Mouse (Mus musculus): ENCODE results near the gene Dop1b. TPM values are rescaled to one million over a fixed set of nuclear protein-coding genes. Genes with fewer than 3 reads are reported as not detected.

Dop1b gene
- polyA plus RNA-seq, 1 experiment: 47.2 TPM

DNA sequence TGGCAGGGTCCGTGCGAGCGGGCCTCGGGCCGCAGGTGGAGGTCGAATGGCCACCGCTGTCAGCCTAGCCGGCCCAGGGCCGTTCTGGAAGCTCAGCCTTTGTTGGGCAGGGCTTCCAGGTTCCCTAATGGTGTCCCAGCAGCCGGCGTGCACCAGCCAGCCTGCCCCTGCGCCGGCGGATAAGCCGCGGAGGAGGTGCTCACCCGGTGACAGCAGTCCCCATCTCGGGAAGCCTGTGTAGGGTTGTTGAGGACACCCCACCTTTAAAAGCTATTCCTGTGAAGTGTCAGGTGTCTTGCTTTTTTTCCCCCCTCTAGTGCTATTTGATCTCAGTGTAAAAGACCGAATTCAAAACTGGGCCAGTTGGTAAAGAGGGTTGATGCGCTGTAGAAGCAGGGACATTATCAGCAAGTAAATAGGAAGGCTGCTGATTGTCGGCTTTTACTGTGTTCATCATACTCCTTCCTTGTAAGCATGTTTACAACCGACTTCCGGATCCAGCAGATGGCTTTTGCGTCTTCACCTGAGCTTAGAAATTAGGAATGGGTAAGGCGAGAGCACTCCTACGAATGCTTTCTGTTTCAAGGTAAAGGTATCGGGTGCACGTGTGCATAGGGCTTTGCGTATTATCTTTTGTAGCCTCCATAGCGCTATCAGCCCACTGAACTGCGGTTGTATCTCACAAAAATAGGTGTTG lies 633 bp downstream of the Dop1b start:
- peak overlapping the region; percentile 89 for H3K4me3 ChIP-seq (ENCODE audit: insufficient read depth, low read length)
- no peak overlapping the region for H3K27ac ChIP-seq (ENCODE audit: insufficient read depth, low read depth, low read length)
- TF ChIP-seq CTCF (IDR thresholded peaks at IDR 0.05; ENCODE audit: low read depth, low read length) (no peak), POLR2A (IDR thresholded peaks at IDR 0.05; ENCODE audit: borderline replicate concordance, low read depth, low read length) (no peak)
- H3K4me1 ChIP-seq (ENCODE audit: control insufficient read depth, insufficient read depth, low read length): peaks cover 7% of the 10 kb centered on the region

DNA sequence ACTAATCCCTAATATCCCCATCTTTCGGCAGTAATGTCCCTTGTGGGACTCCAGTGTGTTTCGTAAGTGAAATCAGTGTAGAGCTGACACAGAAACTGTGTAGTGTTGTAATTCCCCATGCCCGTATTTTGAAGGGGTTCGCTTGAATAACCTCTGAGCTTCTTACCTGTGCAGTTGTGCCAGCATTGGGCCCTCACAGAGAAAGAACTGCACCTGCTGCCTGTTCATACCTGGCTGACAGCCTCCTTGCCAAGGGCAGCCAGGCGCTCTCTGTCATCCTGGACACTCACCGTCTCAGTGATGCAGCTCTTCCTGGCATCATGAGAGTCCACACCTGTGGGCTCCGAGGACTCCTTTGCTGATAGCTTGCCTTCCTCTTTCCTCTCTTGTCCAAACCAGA lies 1.3 kb downstream of the Dop1b start:
- H3K27ac ChIP-seq (ENCODE audit: insufficient read depth, low read depth, low read length): no peak overlapping the region
- H3K4me3 ChIP-seq (ENCODE audit: insufficient read depth, low read length): peak overlapping the region; percentile 89; the same call in 1 of the 2 replicates
- H3K4me1 ChIP-seq (ENCODE audit: control insufficient read depth, insufficient read depth, low read length): peaks cover 7% of the 10 kb centered on the region
- TF ChIP-seq POLR2A (IDR thresholded peaks at IDR 0.05; ENCODE audit: borderline replicate concordance, low read depth, low read length) (no peak), CTCF (IDR thresholded peaks at IDR 0.05; ENCODE audit: low read depth, low read length) (no peak)

DNA sequence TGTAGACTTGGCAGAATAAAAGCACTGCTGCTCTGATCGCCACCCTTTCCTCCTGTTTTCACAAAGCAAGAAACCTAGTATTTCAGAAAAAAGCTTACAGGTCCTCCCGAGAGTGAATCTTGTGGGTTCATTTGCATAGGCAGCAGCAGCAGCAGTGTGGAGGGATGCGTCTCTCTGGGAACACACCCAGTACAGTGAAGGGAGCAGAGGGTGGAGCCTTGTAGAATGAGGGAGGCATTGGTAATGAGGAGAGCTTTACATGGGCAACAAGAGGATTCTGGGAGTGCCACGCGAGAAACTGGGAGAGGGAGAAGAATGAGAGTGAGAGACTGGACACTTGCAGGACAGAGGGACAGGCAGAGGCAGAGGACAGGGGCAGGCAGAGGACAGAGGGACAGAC lies 2.7 kb downstream of the Dop1b start:
- H3K4me3 ChIP-seq (ENCODE audit: insufficient read depth, low read length): no peak overlapping the region
- peaks cover 7% of the 10 kb centered on the region for H3K4me1 ChIP-seq (ENCODE audit: control insufficient read depth, insufficient read depth, low read length)
- no peak overlapping the region for H3K27ac ChIP-seq (ENCODE audit: insufficient read depth, low read depth, low read length)
- TF ChIP-seq POLR2A (IDR thresholded peaks at IDR 0.05; ENCODE audit: borderline replicate concordance, low read depth, low read length) (no peak), CTCF (IDR thresholded peaks at IDR 0.05; ENCODE audit: low read depth, low read length) (no peak)

DNA sequence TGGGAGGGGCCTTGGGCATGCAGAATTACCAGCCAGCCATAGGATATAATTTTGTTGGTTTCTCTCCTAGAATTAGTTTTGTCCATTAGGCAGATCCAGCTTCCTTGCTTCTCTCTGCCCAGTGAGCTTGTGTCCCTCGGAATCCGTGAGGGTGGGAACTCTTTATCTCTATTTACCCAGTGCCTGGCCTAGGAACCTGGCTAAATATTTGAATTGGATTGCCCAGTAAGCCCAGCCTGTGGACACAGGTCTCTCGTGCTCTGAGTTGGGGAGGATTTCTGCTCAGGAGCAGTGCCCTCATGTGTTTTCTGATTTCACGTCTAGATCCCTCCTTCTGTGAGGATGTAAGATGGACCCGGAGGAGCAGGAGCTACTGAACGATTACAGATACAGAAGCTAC lies 4.1 kb downstream of the Dop1b start:
- no peak for TF ChIP-seq POLR2A (IDR thresholded peaks at IDR 0.05; ENCODE audit: borderline replicate concordance, low read depth, low read length)
- TF ChIP-seq CTCF (IDR thresholded peaks at IDR 0.05; ENCODE audit: low read depth, low read length): no peak
- Histone ChIP-seq H3K4me3 (ENCODE audit: insufficient read depth, low read length) (no peak overlapping the region), H3K27ac (ENCODE audit: insufficient read depth, low read depth, low read length) (no peak overlapping the region), H3K4me1 (ENCODE audit: control insufficient read depth, insufficient read depth, low read length) (peaks cover 7% of the 10 kb centered on the region)

DNA sequence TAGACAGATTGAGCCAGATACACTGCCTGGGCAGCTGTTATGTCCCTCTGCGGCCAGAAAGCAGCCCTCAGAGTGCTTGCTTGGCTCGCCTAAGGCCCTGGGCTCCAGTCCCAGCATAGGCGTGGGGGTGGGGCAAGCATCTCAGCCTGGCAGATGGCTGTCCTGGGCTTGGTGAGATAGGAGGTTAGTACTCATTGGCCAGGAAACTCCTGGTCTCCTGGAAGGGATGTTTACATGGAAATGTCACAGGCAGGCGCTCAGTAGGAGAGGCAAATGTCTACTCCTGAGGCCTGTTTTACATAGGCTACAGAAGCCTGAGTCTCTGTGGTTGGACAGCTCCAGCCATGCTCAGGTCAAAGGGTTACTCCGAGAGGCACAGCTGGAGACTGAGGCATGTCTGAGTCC lies 5.6 kb downstream of the Dop1b start:
- H3K4me3 ChIP-seq (ENCODE audit: insufficient read depth, low read length): no peak overlapping the region
- peaks cover 17% of the 10 kb centered on the region for H3K4me1 ChIP-seq (ENCODE audit: control insufficient read depth, insufficient read depth, low read length)
- no peak overlapping the region for H3K27ac ChIP-seq (ENCODE audit: insufficient read depth, low read depth, low read length)
- no peak for TF ChIP-seq POLR2A (IDR thresholded peaks at IDR 0.05; ENCODE audit: borderline replicate concordance, low read depth, low read length)
- TF ChIP-seq CTCF (IDR thresholded peaks at IDR 0.05; ENCODE audit: low read depth, low read length): no peak

DNA sequence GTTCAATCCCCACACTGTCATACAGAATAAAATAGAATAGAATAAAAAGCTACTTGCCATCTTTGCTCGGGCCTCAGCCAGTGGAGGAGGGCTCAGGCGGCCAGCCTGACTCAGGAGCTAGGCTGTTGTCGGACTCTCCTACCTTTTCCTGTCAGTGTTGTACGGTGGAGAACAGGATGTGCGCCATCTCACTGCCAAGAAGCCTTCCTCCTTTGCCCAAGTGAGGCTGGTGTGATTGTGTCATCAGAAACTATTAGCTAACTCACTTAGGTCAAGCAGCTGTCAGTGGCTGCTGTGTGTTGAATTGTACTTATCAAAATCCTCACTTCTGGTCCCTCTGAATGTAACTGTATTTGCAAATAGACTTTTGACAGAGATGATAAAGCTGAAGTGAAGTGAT lies 10.1 kb downstream of the Dop1b start:
- H3K27ac ChIP-seq (ENCODE audit: insufficient read depth, low read depth, low read length): no peak overlapping the region
- no peak overlapping the region for H3K4me3 ChIP-seq (ENCODE audit: insufficient read depth, low read length)

DNA sequence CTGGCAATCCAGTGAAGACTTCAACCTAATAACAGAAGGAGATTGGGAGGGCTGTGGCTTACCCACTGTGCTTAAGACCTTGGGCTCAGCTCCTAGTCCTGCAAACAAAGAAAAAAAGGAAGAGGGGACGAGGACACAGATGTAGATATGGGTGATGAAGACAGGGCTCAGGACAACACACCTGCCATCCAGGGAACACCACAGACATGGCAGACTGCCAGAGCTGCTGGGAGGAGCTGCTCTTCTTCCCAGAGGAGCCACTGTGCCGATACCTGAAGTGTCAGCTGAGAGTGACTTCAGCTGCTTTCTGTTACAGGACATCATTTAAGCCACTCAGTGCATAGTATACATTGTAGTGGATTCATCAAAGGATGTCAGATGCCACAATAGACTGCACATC lies 10.8 kb downstream of the Dop1b start:
- peaks cover 15% of the 10 kb centered on the region for H3K4me1 ChIP-seq (ENCODE audit: control insufficient read depth, insufficient read depth, low read length)
- H3K27ac ChIP-seq (ENCODE audit: insufficient read depth, low read depth, low read length): no peak overlapping the region
- TF ChIP-seq POLR2A (IDR thresholded peaks at IDR 0.05; ENCODE audit: borderline replicate concordance, low read depth, low read length): no peak
- TF ChIP-seq CTCF (IDR thresholded peaks at IDR 0.05; ENCODE audit: low read depth, low read length): no peak
- no peak overlapping the region for H3K4me3 ChIP-seq (ENCODE audit: insufficient read depth, low read length)

More for the DNA sequence above, 10.1 kb downstream of the Dop1b start:
- H3K4me1 ChIP-seq (ENCODE audit: control insufficient read depth, insufficient read depth, low read length): peaks cover 15% of the 10 kb centered on the region
- TF ChIP-seq CTCF (IDR thresholded peaks at IDR 0.05; ENCODE audit: low read depth, low read length): no peak
- TF ChIP-seq POLR2A (IDR thresholded peaks at IDR 0.05; ENCODE audit: borderline replicate concordance, low read depth, low read length): no peak

DNA sequence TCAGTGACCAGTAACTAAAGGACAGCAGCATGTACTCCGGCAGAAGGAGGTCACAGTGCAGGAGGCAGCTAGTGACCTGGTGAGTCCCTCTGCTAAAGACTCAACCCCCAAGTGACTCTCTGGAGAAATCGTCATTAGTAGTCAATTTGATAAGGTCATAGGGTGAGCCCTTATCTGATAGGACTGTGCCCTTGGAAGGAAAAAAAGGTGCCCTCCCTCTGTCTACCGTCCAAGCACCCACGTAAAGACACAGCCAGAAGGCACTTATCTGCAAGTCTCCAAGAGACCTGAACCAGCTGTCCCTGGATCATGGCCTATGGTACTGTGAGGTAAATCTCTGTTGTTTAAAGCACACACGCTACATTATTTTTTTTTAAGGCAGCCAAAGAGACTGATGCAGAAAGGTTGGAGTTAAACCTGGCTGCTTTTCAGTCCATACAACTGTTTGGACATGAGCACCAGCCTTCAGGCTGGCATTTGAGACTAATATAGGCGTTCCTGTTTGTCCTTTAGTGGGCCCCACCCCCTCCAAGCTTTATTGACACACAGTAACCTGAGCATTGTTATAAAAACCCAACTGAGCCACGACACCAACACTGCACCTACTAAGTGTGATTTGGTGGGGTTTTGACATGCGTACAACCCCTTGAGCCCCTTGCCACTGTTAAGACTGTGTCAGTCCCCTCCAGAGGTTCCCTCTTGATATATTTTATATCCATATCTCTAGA lies 13.9 kb downstream of the Dop1b start:
- peaks cover 15% of the 10 kb centered on the region for H3K4me1 ChIP-seq (ENCODE audit: control insufficient read depth, insufficient read depth, low read length)
- H3K27ac ChIP-seq (ENCODE audit: insufficient read depth, low read depth, low read length): no peak overlapping the region
- TF ChIP-seq POLR2A (IDR thresholded peaks at IDR 0.05; ENCODE audit: borderline replicate concordance, low read depth, low read length) (no peak), CTCF (IDR thresholded peaks at IDR 0.05; ENCODE audit: low read depth, low read length) (no peak)
- H3K4me3 ChIP-seq (ENCODE audit: insufficient read depth, low read length): no peak overlapping the region

DNA sequence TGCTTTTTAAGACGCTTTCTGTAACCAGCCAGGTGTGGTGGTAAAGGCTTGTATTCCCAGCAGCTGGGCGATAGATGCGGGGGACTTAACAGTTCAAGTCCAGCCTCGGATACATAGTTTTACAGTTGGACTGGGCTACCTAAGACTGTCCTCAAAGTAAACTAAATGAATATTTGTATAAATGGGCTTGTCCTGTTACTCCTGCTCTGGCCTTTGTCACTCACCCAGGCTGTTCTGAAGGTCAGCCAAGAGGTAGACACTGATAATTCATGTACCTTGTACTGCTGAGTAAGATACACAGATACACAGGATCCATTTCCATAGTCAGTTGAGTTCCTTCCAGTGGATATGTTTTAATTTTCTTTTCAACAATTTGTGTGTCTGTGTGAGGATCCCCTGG lies 14.5 kb downstream of the Dop1b start:
- peaks cover 14% of the 10 kb centered on the region for H3K4me1 ChIP-seq (ENCODE audit: control insufficient read depth, insufficient read depth, low read length)
- no peak overlapping the region for H3K4me3 ChIP-seq (ENCODE audit: insufficient read depth, low read length)
- TF ChIP-seq CTCF (IDR thresholded peaks at IDR 0.05; ENCODE audit: low read depth, low read length) (no peak), POLR2A (IDR thresholded peaks at IDR 0.05; ENCODE audit: borderline replicate concordance, low read depth, low read length) (no peak)
- H3K27ac ChIP-seq (ENCODE audit: insufficient read depth, low read depth, low read length): no peak overlapping the region

DNA sequence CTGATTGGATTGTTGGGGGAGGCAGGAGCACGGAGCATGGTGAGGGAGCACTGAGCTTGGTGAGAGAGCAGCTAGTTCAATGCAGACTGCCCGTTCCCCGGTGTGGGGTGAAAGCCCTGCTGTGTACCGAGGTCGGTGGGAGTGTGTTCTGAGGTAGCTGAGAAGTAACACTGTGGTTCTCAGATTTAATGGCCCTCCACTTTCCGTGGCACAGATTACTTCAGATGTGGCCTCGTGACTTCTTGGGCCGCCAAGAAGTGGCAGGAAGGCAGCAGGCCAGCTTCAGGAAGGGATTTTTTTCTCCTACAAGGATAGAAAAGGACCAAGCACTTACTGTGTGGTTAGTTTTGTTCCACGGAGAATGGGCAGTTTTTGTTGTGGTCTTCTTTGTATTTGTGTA lies 17.0 kb downstream of the Dop1b start:
- Histone ChIP-seq H3K27ac (ENCODE audit: insufficient read depth, low read depth, low read length) (no peak overlapping the region), H3K4me1 (ENCODE audit: control insufficient read depth, insufficient read depth, low read length) (peaks cover 7% of the 10 kb centered on the region), H3K4me3 (ENCODE audit: insufficient read depth, low read length) (no peak overlapping the region)
- no peak for TF ChIP-seq CTCF (IDR thresholded peaks at IDR 0.05; ENCODE audit: low read depth, low read length)
- no peak for TF ChIP-seq POLR2A (IDR thresholded peaks at IDR 0.05; ENCODE audit: borderline replicate concordance, low read depth, low read length)
